Mouse (Mus musculus) ovary, postnatal 10 days (tissue): Measurements from ENCODE around the gene Gm20388.
"Not testable (repeated sequence)": the region's sequence is repeated elsewhere in the genome, so short reads cannot be mapped to it uniquely, and the experiment has no call there.

Experiments
- DNase-seq: peaks from one replicate; pipeline ENCODE4 v3.0.0; 2022; ENCODE audit warnings: low spot score

The Gm20388 gene

GRCm38 (mm10) chr8:123203571-123203970 lies 3292.9 kb downstream of the Gm20388 start:
- DNase-seq: no peak

GRCm38 (mm10) chr8:123211876-123212275 lies 3301.2 kb downstream of the Gm20388 start:
- no peak for DNase-seq

GRCm38 (mm10) chr8:123212321-123213117 lies 3301.9 kb downstream of the Gm20388 start, which contains the start of the genes Chmp1a and Spata33:
Chmp1a (minus strand) TSS chr8:123212763.
Spata33 (plus strand) TSS chr8:123212832.
- DNase-seq: peak; percentile 84

- DNase-seq: no peak
These were observed 3302.6 kb downstream of the Gm20388 start for GRCm38 (mm10) chr8:123213118-123213772.

- no peak for DNase-seq
These were observed 3304.8 kb downstream of the Gm20388 start for GRCm38 (mm10) chr8:123215430-123215829.

- no peak for DNase-seq
These were observed 3310.3 kb downstream of the Gm20388 start for GRCm38 (mm10) chr8:123220917-123221316.

GRCm38 (mm10) chr8:123224278-123225266 lies 3313.9 kb downstream of the Gm20388 start, which contains the start of gene Cdk10:
Cdk10 (plus strand) TSS chr8:123224842.
- peak; percentile 96 for DNase-seq

- no peak for DNase-seq
These were observed 3317.8 kb downstream of the Gm20388 start for GRCm38 (mm10) chr8:123228416-123228815.

GRCm38 (mm10) chr8:123230326-123230725 lies 3319.7 kb downstream of the Gm20388 start:
- not testable (repeated sequence) for DNase-seq

GRCm38 (mm10) chr8:123231742-123232141 lies 3321.1 kb downstream of the Gm20388 start:
- DNase-seq: no peak

GRCm38 (mm10) chr8:123232553-123232952 lies 3321.9 kb downstream of the Gm20388 start:
- DNase-seq: no peak

- no peak for DNase-seq
These were observed 3322.7 kb downstream of the Gm20388 start for GRCm38 (mm10) chr8:123233300-123233699.

GRCm38 (mm10) chr8:123233760-123234159 lies 3323.1 kb downstream of the Gm20388 start:
- DNase-seq: no peak

GRCm38 (mm10) chr8:123234918-123235519 lies 3324.4 kb downstream of the Gm20388 start:
- no peak for DNase-seq

- DNase-seq: peak; percentile 44
These were observed 3325.2 kb downstream of the Gm20388 start, which contains the start of gene Spata2l for GRCm38 (mm10) chr8:123235520-123236497. Spata2l (minus strand) TSS chr8:123236233.

- no peak for DNase-seq
These were observed 3328.8 kb downstream of the Gm20388 start for GRCm38 (mm10) chr8:123239398-123239797.

- no peak for DNase-seq
These were observed 3331.7 kb downstream of the Gm20388 start for GRCm38 (mm10) chr8:123242107-123242923.

GRCm38 (mm10) chr8:123243053-123243452 lies 3332.4 kb downstream of the Gm20388 start:
- no peak for DNase-seq

- no peak for DNase-seq
These were observed 3333.7 kb downstream of the Gm20388 start for GRCm38 (mm10) chr8:123244382-123244781.
